Mouse (Mus musculus): ENCODE data around the gene Rsrp1. TPM values are rescaled to one million over a fixed set of nuclear protein-coding genes. Genes with fewer than 3 reads are reported as not detected.

Gene Rsrp1
- polyA plus RNA-seq, 1 experiment = 1,774 TPM

DNA sequence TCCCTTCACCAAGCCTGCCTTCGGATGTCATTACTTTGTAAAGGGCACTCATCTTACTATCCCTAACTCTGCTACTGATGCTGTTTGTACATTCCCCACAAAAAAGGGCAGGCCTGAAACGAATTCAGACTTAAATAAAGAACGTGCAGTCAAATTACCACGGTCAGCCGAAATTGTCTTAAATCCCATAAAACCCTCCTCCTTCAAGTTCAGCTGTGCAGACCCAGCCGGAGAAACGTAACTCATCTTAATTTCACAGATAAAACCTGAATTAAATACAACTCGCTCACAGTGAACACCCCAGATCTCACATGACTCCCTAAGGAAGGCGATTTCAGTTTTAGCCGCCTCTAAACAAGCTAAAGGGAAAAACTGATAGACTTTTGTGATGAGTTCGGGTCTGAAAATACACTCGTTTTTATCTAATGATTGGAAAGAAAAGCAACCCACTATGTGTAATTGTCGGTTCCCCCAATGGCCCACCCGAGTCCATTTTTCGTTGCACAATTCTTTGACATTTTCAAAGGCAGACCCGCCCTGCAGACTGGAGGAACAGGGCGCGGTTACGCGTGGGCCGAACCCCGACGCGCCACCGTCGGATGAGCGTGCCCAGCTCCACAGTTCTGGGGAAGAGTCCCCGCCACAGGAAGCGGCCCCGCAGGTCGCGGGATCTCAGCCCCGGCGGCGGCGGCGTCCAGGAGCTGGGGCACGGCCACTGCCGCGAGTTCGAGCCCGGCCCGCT, 9.1 kb upstream of the Rsrp1 start:
- WGBS = under 1% methylated on average over 43 of the region's 43 CpGs
- peak overlapping the region; percentile 83 for H3K4me3 ChIP-seq (ENCODE audit: control insufficient read depth, insufficient read depth, low read length)
- H3K27ac ChIP-seq (ENCODE audit: control insufficient read depth, insufficient read depth, low read length) = peak overlapping the region; percentile 82
- peaks cover 31% of the 10 kb centered on the region for H3K4me1 ChIP-seq (replicated peaks; ENCODE audit: control insufficient read depth, insufficient read depth, low read length)
- no peak for DNase-seq
- no peak for TF ChIP-seq POLR2A (IDR thresholded peaks at IDR 0.05; ENCODE audit: control insufficient read depth, extremely low read depth, insufficient read depth, low read length, poor library complexity)
- H3K36me3 ChIP-seq (ENCODE audit: control insufficient read depth, insufficient read depth, low read length) = peaks cover 17% of the 10 kb centered on the region
- no peaks in the 10 kb centered on the region for H3K27me3 ChIP-seq (ENCODE audit: control insufficient read depth, insufficient read depth, low read length)

DNA sequence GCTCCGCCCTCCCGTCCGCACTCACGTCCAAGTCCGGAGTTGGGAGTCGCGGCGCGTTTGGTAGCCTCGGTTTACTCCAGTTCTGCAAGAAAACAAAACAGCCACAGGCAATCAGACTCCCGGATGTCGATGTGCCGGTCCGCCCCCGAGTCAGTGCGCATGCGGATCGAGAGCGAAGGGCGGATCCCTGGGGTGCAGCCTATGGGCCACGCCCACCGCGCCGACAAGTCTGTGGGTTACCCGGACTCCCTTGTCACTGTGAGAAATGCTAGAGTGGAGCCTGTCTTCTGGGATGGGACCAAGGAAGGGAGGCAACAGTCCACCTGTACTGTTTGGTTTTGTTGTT, 8.6 kb upstream of the Rsrp1 start, which contains the start of gene Tmem50a:
Gene Tmem50a (minus strand): TSS at position 161 of the 346 bp plus-strand sequence.
- peaks cover 37% of the 10 kb centered on the region for H3K4me1 ChIP-seq (replicated peaks; ENCODE audit: control insufficient read depth, insufficient read depth, low read length)

DNA sequence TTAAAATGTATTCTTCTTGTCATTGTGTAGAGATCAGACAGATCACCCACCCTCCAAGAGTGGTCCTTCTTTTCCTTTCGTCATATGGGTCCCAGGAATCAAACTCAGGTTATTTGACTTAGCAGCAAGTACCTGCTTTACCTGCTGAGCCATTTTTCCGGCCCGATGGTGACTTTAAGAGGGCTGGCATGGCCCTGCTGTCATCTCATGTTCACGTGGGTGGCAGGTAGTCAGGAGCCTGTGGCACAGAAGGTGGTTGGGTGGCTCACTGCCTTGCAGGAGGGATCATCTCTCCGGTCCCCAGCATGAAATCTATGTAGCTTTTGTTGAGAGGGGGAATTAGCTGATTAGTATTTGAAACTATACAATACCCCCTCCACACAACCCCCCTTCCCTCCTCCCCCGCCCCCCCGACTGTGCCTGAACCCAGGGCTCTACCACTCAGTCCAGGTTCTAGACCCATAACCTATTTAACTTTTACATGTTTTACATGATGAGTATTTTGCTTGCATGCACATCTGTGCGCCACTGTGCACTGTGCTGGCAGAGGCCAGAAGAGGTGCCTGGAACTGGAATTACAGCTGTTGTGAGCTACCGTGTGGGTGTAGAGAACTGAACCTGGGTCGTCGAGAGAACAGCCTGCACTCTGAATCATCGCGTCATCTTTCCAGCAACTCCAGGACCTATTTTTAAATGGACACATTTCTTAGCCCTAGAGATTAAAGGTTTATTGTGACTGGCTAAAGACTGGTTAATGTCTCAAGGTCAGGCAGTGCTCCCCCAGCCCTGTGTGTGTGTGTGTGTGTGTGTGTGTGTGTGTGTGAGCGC, 8.0 kb upstream of the Rsrp1 start:
- peaks cover 42% of the 10 kb centered on the region for H3K4me1 ChIP-seq (replicated peaks; ENCODE audit: control insufficient read depth, insufficient read depth, low read length)
- no peak overlapping the region for H3K4me3 ChIP-seq (ENCODE audit: control insufficient read depth, insufficient read depth, low read length)
- no peak for TF ChIP-seq CTCF (IDR thresholded peaks at IDR 0.05; ENCODE audit: borderline replicate concordance, control insufficient read depth, extremely low read depth, insufficient read depth, low read length, poor library complexity)
- no peak for TF ChIP-seq POLR2A (IDR thresholded peaks at IDR 0.05; ENCODE audit: control insufficient read depth, extremely low read depth, insufficient read depth, low read length, poor library complexity)
- peak overlapping the region; percentile 19; the same call in 1 of the 2 replicates for H3K27ac ChIP-seq (ENCODE audit: control insufficient read depth, insufficient read depth, low read length)
- H3K36me3 ChIP-seq (ENCODE audit: control insufficient read depth, insufficient read depth, low read length) = peaks cover 13% of the 10 kb centered on the region
- WGBS = 72% methylated on average over 14 of the region's 14 CpGs
- peak; percentile 26 for DNase-seq
- H3K27me3 ChIP-seq (ENCODE audit: control insufficient read depth, insufficient read depth, low read length) = no peaks in the 10 kb centered on the region

More for the DNA sequence above, 8.6 kb upstream of the Rsrp1 start, which contains the start of gene Tmem50a:
- peak; percentile 60; the same call in 1 of the 2 replicates for TF ChIP-seq CTCF (IDR thresholded peaks at IDR 0.05; ENCODE audit: borderline replicate concordance, control insufficient read depth, extremely low read depth, insufficient read depth, low read length, poor library complexity)
- TF ChIP-seq POLR2A (IDR thresholded peaks at IDR 0.05; ENCODE audit: control insufficient read depth, extremely low read depth, insufficient read depth, low read length, poor library complexity) = peak; percentile 93
- WGBS = under 1% methylated on average over 25 of the region's 25 CpGs
- peak within 1 kb of the TSS; percentile 82 for H3K27ac ChIP-seq (ENCODE audit: control insufficient read depth, insufficient read depth, low read length)
- H3K36me3 ChIP-seq (ENCODE audit: control insufficient read depth, insufficient read depth, low read length) = peaks cover 13% of the 10 kb centered on the region
- peak; percentile 97 for DNase-seq
- H3K27me3 ChIP-seq (ENCODE audit: control insufficient read depth, insufficient read depth, low read length) = no peaks in the 10 kb centered on the region
- H3K4me3 ChIP-seq (ENCODE audit: control insufficient read depth, insufficient read depth, low read length) = peak within 1 kb of the TSS; percentile 83

DNA sequence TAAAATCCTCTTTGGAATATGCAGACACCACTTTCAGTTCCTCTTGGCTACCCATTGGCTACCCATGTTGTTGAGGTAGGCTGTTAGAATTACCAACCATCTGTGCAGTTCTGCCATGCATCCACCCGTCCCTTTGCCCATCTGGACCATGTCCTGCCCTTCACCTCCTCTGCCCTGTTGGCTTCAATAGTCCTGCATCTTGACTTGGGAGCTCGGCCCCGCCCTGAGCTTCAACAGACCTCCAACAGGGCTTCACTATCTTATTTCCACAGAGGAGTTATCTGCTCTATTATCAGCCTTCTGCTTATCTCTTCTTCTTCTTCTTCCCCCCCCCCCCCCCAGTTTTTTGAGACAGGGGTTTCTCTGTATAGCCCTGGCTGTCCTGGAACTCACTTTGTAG, 6.2 kb upstream of the Rsrp1 start:
- WGBS = 94% methylated on average over 3 of the region's 3 CpGs
- TF ChIP-seq CTCF (IDR thresholded peaks at IDR 0.05; ENCODE audit: borderline replicate concordance, control insufficient read depth, extremely low read depth, insufficient read depth, low read length, poor library complexity) (no peak), POLR2A (IDR thresholded peaks at IDR 0.05; ENCODE audit: control insufficient read depth, extremely low read depth, insufficient read depth, low read length, poor library complexity) (no peak)
- no peak for DNase-seq
- H3K4me1 ChIP-seq (replicated peaks; ENCODE audit: control insufficient read depth, insufficient read depth, low read length) = peaks cover 46% of the 10 kb centered on the region
- peaks cover 6% of the 10 kb centered on the region; the same call in 1 of the 2 replicates for H3K36me3 ChIP-seq (ENCODE audit: control insufficient read depth, insufficient read depth, low read length)
- peak overlapping the region; percentile 19; the same call in 1 of the 2 replicates for H3K27ac ChIP-seq (ENCODE audit: control insufficient read depth, insufficient read depth, low read length)
- H3K27me3 ChIP-seq (ENCODE audit: control insufficient read depth, insufficient read depth, low read length) = no peaks in the 10 kb centered on the region
- no peak overlapping the region for H3K4me3 ChIP-seq (ENCODE audit: control insufficient read depth, insufficient read depth, low read length)

DNA sequence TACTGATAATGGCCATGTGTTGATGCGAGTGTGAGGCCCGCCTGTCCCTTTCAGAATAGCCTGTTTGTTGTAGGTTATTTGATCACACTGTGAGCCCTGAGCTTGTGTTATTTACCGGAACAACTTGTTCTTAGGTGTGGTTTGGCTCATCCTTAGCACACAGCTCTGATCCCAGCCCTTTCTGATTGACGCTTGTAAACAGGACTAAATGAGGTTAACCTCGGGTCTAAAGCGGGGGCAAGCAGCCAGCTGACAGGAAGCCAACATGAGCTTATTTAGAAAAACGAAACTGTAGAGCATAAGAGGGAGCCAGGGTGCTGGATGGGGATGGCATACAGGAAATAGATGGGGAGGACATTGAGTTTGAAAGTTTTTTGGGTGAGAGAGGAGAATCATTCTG, 5.0 kb upstream of the Rsrp1 start:
- Histone ChIP-seq H3K4me1 (replicated peaks; ENCODE audit: control insufficient read depth, insufficient read depth, low read length) (peaks cover 40% of the 10 kb centered on the region), H3K27me3 (ENCODE audit: control insufficient read depth, insufficient read depth, low read length) (no peaks in the 10 kb centered on the region), H3K27ac (ENCODE audit: control insufficient read depth, insufficient read depth, low read length) (peak overlapping the region; percentile 99), H3K36me3 (ENCODE audit: control insufficient read depth, insufficient read depth, low read length) (no peaks in the 10 kb centered on the region), H3K4me3 (ENCODE audit: control insufficient read depth, insufficient read depth, low read length) (no peak overlapping the region)
- WGBS = 2% methylated on average over 7 of the region's 7 CpGs
- DNase-seq = peak; percentile 73
- TF ChIP-seq POLR2A (IDR thresholded peaks at IDR 0.05; ENCODE audit: control insufficient read depth, extremely low read depth, insufficient read depth, low read length, poor library complexity) = no peak
- TF ChIP-seq CTCF (IDR thresholded peaks at IDR 0.05; ENCODE audit: borderline replicate concordance, control insufficient read depth, extremely low read depth, insufficient read depth, low read length, poor library complexity) = no peak

DNA sequence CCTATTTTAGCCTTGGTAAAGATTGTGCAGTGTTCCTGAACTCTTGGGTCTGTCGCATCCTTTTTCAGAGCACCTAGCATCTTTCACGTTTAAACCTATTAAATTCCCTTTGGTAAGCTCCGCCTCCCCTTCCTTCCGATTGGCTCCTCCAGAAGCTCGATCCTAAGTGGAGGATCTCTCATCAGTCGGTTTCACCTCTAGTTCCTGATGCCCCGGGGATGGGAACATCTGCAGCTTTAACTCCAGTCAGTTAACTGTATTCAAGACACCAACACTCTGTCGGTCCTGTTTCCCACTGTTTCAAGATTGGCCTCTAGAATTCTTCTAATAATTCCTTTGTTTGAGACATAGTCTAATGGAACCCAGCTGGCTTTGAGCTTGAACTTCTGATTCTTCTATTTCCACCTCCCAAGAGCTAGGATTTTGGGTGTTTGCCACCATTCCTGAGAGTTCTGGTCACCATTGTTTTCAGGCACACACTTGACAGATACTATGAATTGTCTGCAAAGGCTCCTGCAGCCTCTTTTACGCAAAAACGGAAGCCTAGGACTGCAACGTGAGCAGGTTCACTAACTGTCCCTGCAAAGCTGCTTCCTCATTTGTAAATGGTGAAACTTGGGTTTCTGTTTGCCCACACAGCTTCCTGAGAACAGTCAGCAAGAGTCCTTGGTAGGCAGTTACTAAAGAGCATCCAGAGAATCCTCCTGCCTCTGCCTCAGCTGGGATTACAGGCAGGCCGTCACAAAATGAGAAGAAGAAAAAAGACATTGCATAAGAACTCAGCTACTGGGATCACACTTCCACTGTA, 3.5 kb upstream of the Rsrp1 start:
- Histone ChIP-seq H3K36me3 (ENCODE audit: control insufficient read depth, insufficient read depth, low read length) (peaks cover 5% of the 10 kb centered on the region), H3K27ac (ENCODE audit: control insufficient read depth, insufficient read depth, low read length) (peak overlapping the region; percentile 99), H3K27me3 (ENCODE audit: control insufficient read depth, insufficient read depth, low read length) (no peaks in the 10 kb centered on the region), H3K4me1 (replicated peaks; ENCODE audit: control insufficient read depth, insufficient read depth, low read length) (peaks cover 40% of the 10 kb centered on the region), H3K4me3 (ENCODE audit: control insufficient read depth, insufficient read depth, low read length) (no peak overlapping the region)
- DNase-seq = peak; percentile 42
- 7% methylated on average over 12 of the region's 12 CpGs for WGBS
- no peak for TF ChIP-seq CTCF (IDR thresholded peaks at IDR 0.05; ENCODE audit: borderline replicate concordance, control insufficient read depth, extremely low read depth, insufficient read depth, low read length, poor library complexity)
- TF ChIP-seq POLR2A (IDR thresholded peaks at IDR 0.05; ENCODE audit: control insufficient read depth, extremely low read depth, insufficient read depth, low read length, poor library complexity) = no peak
